Mouse (Mus musculus) intestine, postnatal 0 days (tissue): ENCODE results near the gene Man1a. TPM values are rescaled to one million over a fixed set of nuclear protein-coding genes. Genes with fewer than 3 reads are reported as not detected.

Experiments
- ATAC-seq: fragments of 200-750 bp; cut with Nextera tagmentation; 2 replicates; pipeline ENCODE4 v1.8.0; 2017; ENCODE audit warnings: mild to moderate bottlenecking, moderate TSS enrichment, moderate library complexity
- H3K27ac ChIP-seq: fragments of 300-500 bp; sonication (generic); 2 replicates; pipeline ENCODE4 v1.5.1; 2014; ENCODE audit warnings: mild to moderate bottlenecking, low read depth, low read length, moderate library complexity
- H3K27me3 ChIP-seq: fragments of 300-500 bp; sonication (generic); replicated peaks from 2 replicates; pipeline ENCODE4 v1.6.1; 2014; ENCODE audit warnings: low read length, mixed read lengths; ENCODE audit not compliant: control insufficient read depth, insufficient read depth
- H3K36me3 ChIP-seq: fragments of 300-500 bp; sonication (generic); 2 replicates; pipeline ENCODE4 v1.6.1; 2014; ENCODE audit warnings: mild to moderate bottlenecking, moderate library complexity; ENCODE audit not compliant: control insufficient read depth, insufficient read depth
- H3K4me1 ChIP-seq: fragments of 300-500 bp; sonication (generic); replicated peaks from 2 replicates; pipeline ENCODE4 v1.6.1; 2014; ENCODE audit warnings: antibody characterized with exemption, low read length, mixed read lengths; ENCODE audit not compliant: control insufficient read depth, insufficient read depth
- H3K4me2 ChIP-seq: fragments of 300-500 bp; sonication (generic); replicated peaks from 2 replicates; pipeline ENCODE4 v1.6.1; 2014; ENCODE audit warnings: low read depth, mild to moderate bottlenecking, moderate library complexity
- H3K4me3 ChIP-seq: fragments of 300-500 bp; sonication (generic); 2 replicates; pipeline ENCODE4 v1.5.1; 2014; ENCODE audit warnings: low read depth, low read length
- H3K9ac ChIP-seq: fragments of 300-500 bp; sonication (generic); 2 replicates; pipeline ENCODE4 v1.6.1; 2014; ENCODE audit warnings: mild to moderate bottlenecking, low read depth, low read length
- H3K9me3 ChIP-seq: fragments of 300-500 bp; sonication (generic); 2 replicates; pipeline ENCODE4 v1.6.1; 2016; ENCODE audit warnings: mixed run types; ENCODE audit not compliant: control insufficient read depth
- CTCF ChIP-seq: sonication (generic); IDR thresholded peaks from 2 replicates; pipeline ENCODE4 v1.5.1; 2016; ENCODE audit warnings: low read depth, mild to moderate bottlenecking, control low read depth, antibody characterized with exemption, moderate library complexity
- WGBS: fragments of 180-500 bp; shearing (Covaris S2); extraction: QIAGEN DNeasy Blood & Tissue Kit; methylation state at CpG from one replicate; pipeline ENCODE4 v1.1.7; 2014; 5-methylcytosine and 5-hydroxymethylcytosine counted together
- polyA plus RNA-seq: library from polyadenylated mRNA; unstranded; fragments of >200 nt; fragmentation: Nextera tagmentation; extraction: Ambion mirVana; gene quantifications from 2 replicates; pipeline ENCODE4 v1.2.1, GENCODE M21; 2015

The Man1a gene
- polyA plus RNA-seq, 1 experiment from 2014 or later = 29.9 TPM

DNA sequence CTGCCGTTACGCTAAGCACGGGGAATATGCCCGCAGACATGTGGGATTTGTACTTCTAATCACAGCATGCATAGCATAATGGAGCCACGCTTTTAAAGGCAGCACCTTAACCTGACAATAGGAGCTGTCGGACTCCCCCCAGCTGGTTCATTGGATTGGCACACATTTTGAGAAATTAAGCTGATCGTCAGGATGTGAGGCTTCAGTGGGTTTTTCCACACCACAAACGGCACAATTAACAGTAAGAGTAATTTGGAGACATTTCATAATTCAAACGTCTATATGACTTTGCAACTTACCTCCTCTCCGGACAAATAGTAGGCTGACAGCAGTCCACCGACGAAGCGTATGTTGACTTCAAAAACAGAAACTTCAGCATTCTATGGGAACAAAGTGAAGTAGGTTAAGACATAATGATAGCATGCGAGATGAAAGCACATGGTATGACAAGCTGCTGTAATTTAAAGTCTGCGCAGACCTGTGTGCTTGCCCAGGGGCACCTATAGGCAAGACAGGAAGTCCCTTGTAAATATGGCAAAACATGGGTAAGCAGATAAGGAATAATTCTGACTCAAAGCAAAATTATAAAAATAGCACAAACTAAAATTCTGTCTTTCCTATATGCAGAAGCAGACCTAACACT is 62.2 kb downstream of the Man1a start:
- Histone ChIP-seq H3K9ac (no peak overlapping the region), H3K36me3 (0 out of 2 replicates have a peak, but pooled peaks cover 6% of the 10 kb centered on the region), H3K27ac (no peak overlapping the region), H3K9me3 (no peaks in the 10 kb centered on the region), H3K4me1 (no peaks in the 10 kb centered on the region), H3K4me2 (no peak overlapping the region), H3K4me3 (no peak overlapping the region), H3K27me3 (no peaks in the 10 kb centered on the region)
- WGBS = 90% methylated on average over 15 of the region's 15 CpGs
- no peak for ATAC-seq
- no peak for TF ChIP-seq CTCF

DNA sequence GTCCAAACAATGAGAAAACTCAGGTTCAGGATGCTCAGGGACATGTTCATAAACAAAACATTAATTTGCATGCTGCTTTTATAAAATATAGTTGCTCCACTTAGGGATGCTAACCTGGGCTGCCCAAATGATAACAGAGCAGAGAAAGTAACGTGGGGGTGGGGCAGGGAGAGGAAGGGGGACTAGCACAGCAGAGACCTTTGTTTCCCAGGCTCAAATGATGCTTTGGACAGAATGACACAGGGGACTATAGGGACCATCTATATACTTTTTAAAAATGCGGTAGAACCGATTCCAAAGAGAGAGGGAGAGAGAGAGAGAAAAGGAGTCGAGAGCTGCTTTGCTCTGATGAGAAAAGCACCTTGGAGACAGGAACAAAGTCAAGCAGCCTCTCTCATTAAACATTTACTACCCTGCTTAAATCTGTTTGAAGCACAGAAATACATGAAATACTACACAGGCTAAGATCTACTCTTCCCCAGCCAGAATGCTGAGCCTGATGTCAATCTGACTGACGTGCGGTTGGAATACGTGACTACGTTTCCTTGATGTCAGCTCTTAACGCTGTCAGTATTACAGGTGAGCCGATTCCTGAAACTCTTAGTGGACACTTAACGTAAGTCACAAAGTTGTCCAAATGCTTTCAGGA is 63.1 kb downstream of the Man1a start:
- H3K9ac ChIP-seq = no peak overlapping the region
- no peak overlapping the region for H3K27ac ChIP-seq
- H3K4me1 ChIP-seq = no peaks in the 10 kb centered on the region
- no peak for TF ChIP-seq CTCF
- 94% methylated on average over 11 of the region's 11 CpGs for WGBS
- no peak for ATAC-seq
- H3K9me3 ChIP-seq = no peaks in the 10 kb centered on the region
- no peaks in the 10 kb centered on the region for H3K27me3 ChIP-seq
- H3K4me2 ChIP-seq = no peak overlapping the region
- H3K36me3 ChIP-seq = 0 out of 2 replicates have a peak, but pooled peaks cover 6% of the 10 kb centered on the region
- H3K4me3 ChIP-seq = no peak overlapping the region

DNA sequence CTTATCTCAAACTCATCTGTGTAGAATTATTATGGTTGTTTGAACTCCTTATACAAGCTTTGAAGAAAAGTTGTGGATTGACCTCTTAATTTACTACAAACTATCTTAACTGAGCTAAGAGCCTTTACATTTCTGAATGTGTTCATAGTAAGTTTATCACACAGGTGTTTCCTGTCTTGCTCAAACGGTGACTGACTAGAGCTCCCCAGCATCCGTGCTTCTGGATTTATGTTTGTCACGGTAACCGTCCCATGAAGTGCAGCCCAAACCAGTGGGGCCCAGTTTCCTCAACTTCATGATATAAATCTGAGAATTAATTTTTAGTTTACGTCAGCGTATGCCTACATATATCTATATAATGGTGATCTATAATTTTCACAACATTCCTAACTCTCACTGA is 67.3 kb downstream of the Man1a start:
- H3K9me3 ChIP-seq = no peaks in the 10 kb centered on the region
- no peaks in the 10 kb centered on the region for H3K27me3 ChIP-seq
- no peak overlapping the region for H3K4me3 ChIP-seq
- no peaks in the 10 kb centered on the region for H3K4me1 ChIP-seq
- H3K4me2 ChIP-seq = no peak overlapping the region
- no peak overlapping the region for H3K27ac ChIP-seq
- 0 out of 2 replicates have a peak, but pooled peaks cover 4% of the 10 kb centered on the region for H3K36me3 ChIP-seq
- TF ChIP-seq CTCF = no peak
- WGBS = 71% methylated on average over 6 of the region's 6 CpGs
- H3K9ac ChIP-seq = no peak overlapping the region
- no peak for ATAC-seq

DNA sequence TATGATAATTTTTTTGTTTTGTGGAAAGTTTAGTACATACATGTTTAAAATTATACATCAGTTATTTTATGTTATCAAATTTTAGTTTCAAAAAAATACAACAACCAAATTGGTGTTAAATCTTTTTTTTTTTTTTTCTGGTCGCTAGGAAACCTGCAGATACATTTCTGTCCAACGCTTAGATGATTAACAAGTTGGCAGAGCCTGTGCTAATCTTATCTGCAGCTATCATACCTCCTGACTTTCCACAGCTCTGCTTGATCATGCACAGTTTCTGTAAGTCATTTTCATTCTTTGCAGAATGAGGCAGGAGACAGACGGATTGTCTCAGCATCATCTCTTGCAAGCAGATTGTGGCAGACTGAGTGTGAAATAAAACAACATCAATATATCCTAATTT is 69.5 kb downstream of the Man1a start:
- no peak for ATAC-seq
- H3K36me3 ChIP-seq = no peaks in the 10 kb centered on the region
- 46% methylated on average over 3 of the region's 3 CpGs for WGBS
- no peak overlapping the region for H3K4me2 ChIP-seq
- H3K27ac ChIP-seq = no peak overlapping the region
- no peak for TF ChIP-seq CTCF
- no peak overlapping the region for H3K4me3 ChIP-seq
- H3K9ac ChIP-seq = no peak overlapping the region
- no peaks in the 10 kb centered on the region for H3K4me1 ChIP-seq
- no peaks in the 10 kb centered on the region for H3K27me3 ChIP-seq
- H3K9me3 ChIP-seq = no peaks in the 10 kb centered on the region

DNA sequence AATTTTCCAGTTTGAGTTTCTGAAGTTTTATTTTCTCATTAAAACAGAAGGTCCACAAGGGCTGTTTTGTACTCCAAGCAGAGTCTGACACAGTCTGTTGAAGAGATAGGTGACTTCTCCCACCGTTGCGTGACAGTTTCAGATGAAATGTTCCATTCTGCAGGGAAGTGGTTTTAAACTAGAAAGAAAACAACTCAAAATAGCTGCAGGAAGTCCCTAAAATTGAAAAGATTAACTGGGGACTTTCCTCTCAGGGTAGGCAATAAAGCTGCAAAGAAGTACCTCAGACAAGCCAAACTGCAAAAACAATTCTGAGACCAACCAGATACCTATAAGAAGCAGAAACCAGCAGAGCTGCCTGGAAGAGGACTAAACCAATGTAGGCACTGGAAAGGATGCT is 70.6 kb downstream of the Man1a start:
- WGBS = 90% methylated on average over 2 of the region's 2 CpGs
- no peak for ATAC-seq
- Histone ChIP-seq H3K36me3 (no peaks in the 10 kb centered on the region), H3K4me2 (no peak overlapping the region), H3K9me3 (no peaks in the 10 kb centered on the region), H3K4me1 (no peaks in the 10 kb centered on the region), H3K9ac (no peak overlapping the region), H3K27ac (no peak overlapping the region), H3K4me3 (no peak overlapping the region), H3K27me3 (no peaks in the 10 kb centered on the region)
- TF ChIP-seq CTCF = no peak

DNA sequence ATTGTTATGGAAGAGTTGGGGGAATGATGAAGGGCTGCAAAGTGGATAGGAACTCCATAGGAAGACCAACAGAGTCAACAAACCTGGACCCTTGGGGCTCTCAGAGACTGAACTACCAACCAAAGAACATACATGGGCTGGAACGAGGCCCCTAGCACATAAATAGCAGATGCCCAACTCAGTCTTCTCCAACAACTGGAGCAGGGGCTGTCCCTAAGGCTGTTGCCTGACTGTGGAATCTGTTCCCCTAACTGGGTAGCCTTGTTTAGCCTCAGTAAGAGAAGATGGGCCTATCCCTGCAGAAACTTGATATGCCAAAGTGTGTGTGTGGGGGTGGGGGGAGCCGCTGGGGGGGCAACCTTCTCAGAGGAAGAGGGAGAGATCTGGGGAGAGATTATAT is 73.5 kb downstream of the Man1a start:
- 100% methylated on average over 2 of the region's 2 CpGs for WGBS
- Histone ChIP-seq H3K36me3 (no peaks in the 10 kb centered on the region), H3K4me2 (no peak overlapping the region), H3K4me1 (no peaks in the 10 kb centered on the region), H3K27ac (no peak overlapping the region), H3K27me3 (no peaks in the 10 kb centered on the region), H3K9me3 (no peaks in the 10 kb centered on the region), H3K9ac (no peak overlapping the region), H3K4me3 (no peak overlapping the region)
- ATAC-seq = no peak
- no peak for TF ChIP-seq CTCF
